8 mouse cellular contexts compared by ENCODE assay signal in the genomic region with DNA sequence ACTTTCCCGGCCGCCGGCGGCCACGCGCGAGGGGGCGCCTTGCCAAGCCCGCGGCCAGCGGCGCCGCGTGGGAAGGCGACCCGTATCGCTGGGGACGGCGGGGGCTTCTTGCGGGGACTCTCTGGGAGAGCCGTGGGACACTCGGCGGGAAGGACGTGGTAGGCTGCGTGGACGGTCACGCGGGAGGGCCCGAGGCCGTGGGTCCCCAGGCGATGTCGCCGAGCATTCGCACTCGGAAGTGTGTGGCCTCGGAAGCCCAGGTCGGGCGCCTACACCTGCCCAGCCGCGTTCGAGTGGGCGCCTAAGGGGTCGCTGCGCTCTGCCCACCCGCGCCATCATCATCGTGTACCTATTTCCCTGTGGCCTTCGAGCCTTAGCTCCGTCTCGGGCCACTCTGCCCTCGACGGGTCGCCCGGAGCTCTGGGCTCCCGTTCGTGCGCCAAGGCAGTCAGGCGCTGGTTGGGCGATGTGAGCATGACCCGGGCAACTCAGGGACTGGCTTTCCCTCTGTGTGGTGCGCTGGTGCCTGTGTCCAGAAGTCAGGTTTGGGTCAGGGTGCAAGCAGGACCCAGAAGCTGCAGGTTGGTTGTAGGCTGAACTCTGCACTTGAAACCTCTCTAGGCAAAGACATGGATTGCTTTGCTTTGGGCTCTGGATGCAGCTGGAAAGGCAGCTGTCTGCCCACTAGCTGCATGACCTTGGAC. TPM values are rescaled to one million over a fixed set of nuclear protein-coding genes. Genes with fewer than 3 reads are reported as not detected.
A peak's percentile ranks its signal among the peaks of the same experiment; 100 is the strongest.
DNase-seq lines count a peak whose midpoint lies in the region; ATAC-seq and TF ChIP-seq lines count a peak whose summit lies in the region.

No protein-coding gene starts in this region.

- no peak overlapping the region for H3K27ac ChIP-seq in ES-E14 (ENCODE audit: insufficient read depth, low read depth, low read length, poor library complexity, severe bottlenecking)
- no peak overlapping the region for H3K27ac ChIP-seq in hindbrain, embryonic 11.5 days (ENCODE audit: low read depth, low read length)
- H3K27ac ChIP-seq in liver, embryonic 15.5 days (replicated peaks) = no peak overlapping the region

- WGBS in hindbrain, embryonic 11.5 days = 3% methylated on average over 47 of the region's 61 CpGs
- WGBS in liver, embryonic 15.5 days (ENCODE audit: insufficient replicate concordance) = 2% methylated on average over 61 of the region's 61 CpGs

- no peak for DNase-seq in ES-E14 (ENCODE audit: low read depth, low spot score)
- DNase-seq in hindbrain, embryonic 11.5 days (ENCODE audit: low spot score) = peak; percentile 36
- no peak for DNase-seq in layer of hippocampus, adult 18-20 months (ENCODE audit: low spot score in 2 of 2)
- DNase-seq in gastrocnemius, adult 8-10 months (ENCODE audit: low spot score in 2 of 2) = no peak
- no peak for DNase-seq in urinary bladder, postnatal 4 days (ENCODE audit: low spot score in 2 of 2)

- no peak for ATAC-seq in erythroblast, adult 5-6 weeks (replicated peaks; ENCODE audit: low FRiP score, poor library complexity, severe bottlenecking)
- ATAC-seq in hindbrain, embryonic 11.5 days (ENCODE audit: low FRiP score) = peak; percentile 56
- no peak; the same call in 1 of the 2 replicates for ATAC-seq in liver, embryonic 15.5 days (ENCODE audit: insufficient read depth)

- no peaks in the 10 kb centered on the region for H3K4me1 ChIP-seq in erythroblast, embryonic 14.5 days (ENCODE audit: control insufficient read depth)
- H3K4me1 ChIP-seq in ES-E14 (ENCODE audit: control insufficient read depth in 2 of 2, insufficient read depth in 2 of 2, low read length in 2 of 2, poor library complexity in 1 of 2) = peaks cover 2 to 15% of the 10 kb centered on the region in 2 experiments; a peak in 3 of 4 replicates
- peaks cover 2% of the 10 kb centered on the region; the same call in 1 of the 2 replicates for H3K4me1 ChIP-seq in hindbrain, embryonic 11.5 days (replicated peaks; ENCODE audit: control insufficient read depth, insufficient read depth, low read length)
- 0 out of 2 replicates have a peak, but pooled peaks cover 7% of the 10 kb centered on the region for H3K4me1 ChIP-seq in liver, embryonic 15.5 days (replicated peaks)

- H3K4me3 ChIP-seq in erythroblast, embryonic 14.5 days (replicated peaks) = peak overlapping the region; percentile 39
- peak overlapping the region; percentile 86 to 93 for H3K4me3 ChIP-seq in ES-E14 (ENCODE audit: insufficient read depth in 1 of 2, low read depth in 1 of 2, low read length in 2 of 2, poor library complexity in 1 of 2, severe bottlenecking in 1 of 2)
- peak overlapping the region; percentile 61 for H3K4me3 ChIP-seq in hindbrain, embryonic 11.5 days (ENCODE audit: low read depth, low read length)
- peak overlapping the region; percentile 52 for H3K4me3 ChIP-seq in liver, embryonic 15.5 days (replicated peaks)

- H3K4me2 ChIP-seq in hindbrain, embryonic 11.5 days (replicated peaks; ENCODE audit: low read depth, low read length) = peak overlapping the region; percentile 99
- peak overlapping the region; percentile 71 for H3K4me2 ChIP-seq in liver, embryonic 15.5 days

- H3K9ac ChIP-seq in ES-E14 (ENCODE audit: insufficient read depth, low read depth, low read length, poor library complexity, severe bottlenecking) = peak overlapping the region; percentile 89
- peak overlapping the region; percentile 64 for H3K9ac ChIP-seq in hindbrain, embryonic 11.5 days (ENCODE audit: low read depth, low read length)
- H3K9ac ChIP-seq in liver, embryonic 15.5 days = peak overlapping the region; percentile 25; the same call in 1 of the 2 replicates

- H3K36me3 ChIP-seq in erythroblast, embryonic 14.5 days (ENCODE audit: control insufficient read depth) = no peaks in the 10 kb centered on the region
- H3K36me3 ChIP-seq in ES-E14 (ENCODE audit: control insufficient read depth, insufficient read depth, low read length, poor library complexity, severe bottlenecking) = no peaks in the 10 kb centered on the region
- H3K36me3 ChIP-seq in hindbrain, embryonic 11.5 days (ENCODE audit: control insufficient read depth, insufficient read depth, low read length) = no peaks in the 10 kb centered on the region
- no peaks in the 10 kb centered on the region for H3K36me3 ChIP-seq in liver, embryonic 15.5 days (replicated peaks)

- no peaks in the 10 kb centered on the region; the same call in 1 of the 2 replicates for H3K9me3 ChIP-seq in erythroblast, embryonic 14.5 days (ENCODE audit: control insufficient read depth, low read length)
- no peaks in the 10 kb centered on the region for H3K9me3 ChIP-seq in ES-E14 (ENCODE audit: control insufficient read depth, insufficient read depth, low read depth, low read length)
- H3K9me3 ChIP-seq in hindbrain, embryonic 11.5 days (ENCODE audit: control insufficient read depth, low read length) = no peaks in the 10 kb centered on the region
- no peaks in the 10 kb centered on the region for H3K9me3 ChIP-seq in liver, embryonic 15.5 days (replicated peaks)

- peaks cover 71% of the 10 kb centered on the region for H3K27me3 ChIP-seq in erythroblast, embryonic 14.5 days (ENCODE audit: control insufficient read depth)
- peaks cover 23% of the 10 kb centered on the region for H3K27me3 ChIP-seq in hindbrain, embryonic 11.5 days (ENCODE audit: control insufficient read depth, insufficient read depth, low read length)
- H3K27me3 ChIP-seq in liver, embryonic 15.5 days = peaks cover 84% of the 10 kb centered on the region

- in situ Hi-C loops in ES-E14 (cut with MboI; ENCODE audit: low sequenced_read_pairs in 2 of 2, unreplicated experiment in 2 of 2) = no loop called here

TF ChIP-seq in ES-E14, 5 proteins besides CTCF, POLR2A, EP300 and RAD21:
- TF ChIP-seq HCFC1 (IDR thresholded peaks at IDR 0.05; ENCODE audit: borderline replicate concordance, insufficient read depth, low read length) (no peak), MAFK (IDR thresholded peaks at IDR 0.05; ENCODE audit: insufficient read depth, low read depth, low read length) (no peak), ZNF384 (IDR thresholded peaks at IDR 0.05; ENCODE audit: low read depth, low read length) (no peak), ZC3H11A (IDR thresholded peaks at IDR 0.05; ENCODE audit: borderline replicate concordance, low read depth, low read length) (no peak), CHD2 (IDR thresholded peaks at IDR 0.05; ENCODE audit: low read depth, low read length) (no peak)
TF ChIP-seq in ES-E14: peak in this region for 0.

RNA-seq across cellular contexts. Expression of gene Pcsk6, which starts 1.1 kb away (rescaled TPM):
- 0.12 TPM in 1 of 2 replicates, not detected in the other for polyA plus RNA-seq in erythroblast, embryonic 14.5 days (2012)
- not detected in 2 replicates for total RNA-seq in erythroblast, adult 5-6 weeks (2015; ENCODE audit: low replicate concordance)
- total RNA-seq in erythroblast, adult 5-6 weeks (2017; ENCODE audit: low replicate concordance) = not detected in 2 replicates
- 62.6 and 106 TPM in 2 replicates for total RNA-seq in ES-E14 (2012; rRNA removed)
- 1.1 and 2.4 TPM in 2 replicates for polyA plus RNA-seq in hindbrain, embryonic 11.5 days (2014; fragmentation: Nextera tagmentation; extraction: Ambion mirVana)
- polyA plus RNA-seq in liver, embryonic 15.5 days (2015; fragmentation: Nextera tagmentation; extraction: Ambion mirVana) = 0.94 and 2.0 TPM in 2 replicates
- 10 to 100 TPM; 16.9 to 19.5 TPM for total RNA-seq in layer of hippocampus, adult 18-20 months (2021)
- total RNA-seq in gastrocnemius, adult 8-10 months (2022) = 10 to 100 TPM in 3 of 4 experiments, 1 to 10 TPM in 1; 9.6 to 14.2 (median 11.9) TPM

Comparison
In these comparisons a context has a peak if more than half of its experiments do, and no peak if none do; other contexts are left out.
1. H3K4me3 ChIP-seq: peak in every context shown above with its lines; median percentile 90 in ES-E14; 61 in hindbrain, embryonic 11.5 days; 52 in liver, embryonic 15.5 days; 39 in erythroblast, embryonic 14.5 days.
2. H3K9ac ChIP-seq: peak in every context shown above with its lines; median percentile 89 in ES-E14; 64 in hindbrain, embryonic 11.5 days; 25 in liver, embryonic 15.5 days.
3. RNA of gene Pcsk6, which starts 1.1 kb away (total RNA-seq): 62.6 to 106 TPM in ES-E14, 16.9 to 19.5 TPM in layer of hippocampus, adult 18-20 months and 9.6 to 14.2 TPM in gastrocnemius, adult 8-10 months; not detected in erythroblast, adult 5-6 weeks; every median in the first group is over 10 times any median in the second.